Mouse (Mus musculus): Measurements from ENCODE around the gene Foxp3.

Foxp3 gene

GRCm38 (mm10) chrX:7610536-7611258 lies 37.3 kb downstream of the Foxp3 start:
- ATAC-seq (ENCODE audit: insufficient number of reproducible peaks, low FRiP score, low TSS enrichment) = peak; percentile 58; the same call in 1 of the 2 replicates

- ATAC-seq (ENCODE audit: insufficient number of reproducible peaks, low FRiP score, low TSS enrichment) = no peak
Measured at GRCm38 (mm10) chrX:7617889-7618551, 44.6 kb downstream of the Foxp3 start.

DNA sequence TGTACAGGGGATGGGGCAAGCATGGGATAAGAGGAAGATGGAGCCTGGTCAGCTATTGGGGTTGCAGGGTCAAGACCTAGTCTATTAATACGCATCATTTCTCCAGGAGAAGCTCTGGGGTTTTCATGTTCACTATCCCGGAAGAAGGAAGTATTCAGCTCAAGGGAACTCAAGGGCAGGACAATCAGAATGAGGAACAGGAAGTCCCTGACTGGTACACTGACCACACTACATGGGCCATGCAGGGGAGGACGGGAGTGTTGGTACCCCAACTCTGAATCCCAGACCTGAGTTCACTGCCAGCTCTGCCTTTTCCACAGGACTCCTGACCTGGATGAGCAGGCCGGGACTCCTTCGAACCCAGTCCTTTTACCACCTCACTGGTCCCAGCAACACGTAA lies 59.1 kb downstream of the Foxp3 start:
- no peak for ATAC-seq (ENCODE audit: insufficient number of reproducible peaks, low FRiP score, low TSS enrichment)

DNA sequence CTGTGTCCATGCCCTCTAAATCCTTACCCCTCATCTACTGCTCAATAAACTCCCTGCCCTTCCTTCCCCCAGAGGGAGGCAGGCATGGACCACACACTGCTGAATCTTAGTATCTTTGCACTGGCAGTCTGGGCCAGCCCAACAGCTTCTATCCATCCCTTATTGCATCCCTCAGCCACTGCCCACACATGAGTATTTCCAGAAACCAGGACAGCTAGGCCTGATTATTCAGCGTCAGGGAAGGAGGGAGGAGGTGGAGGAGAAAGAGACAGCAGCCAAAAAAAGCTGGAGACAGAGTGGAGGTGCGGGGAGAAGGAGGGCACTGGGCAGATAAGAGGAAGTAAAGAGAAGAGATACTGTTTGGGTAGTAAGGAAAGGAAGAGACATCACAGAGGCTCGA lies 61.7 kb downstream of the Foxp3 start:
- no peak for ATAC-seq (ENCODE audit: insufficient number of reproducible peaks, low FRiP score, low TSS enrichment)

DNA sequence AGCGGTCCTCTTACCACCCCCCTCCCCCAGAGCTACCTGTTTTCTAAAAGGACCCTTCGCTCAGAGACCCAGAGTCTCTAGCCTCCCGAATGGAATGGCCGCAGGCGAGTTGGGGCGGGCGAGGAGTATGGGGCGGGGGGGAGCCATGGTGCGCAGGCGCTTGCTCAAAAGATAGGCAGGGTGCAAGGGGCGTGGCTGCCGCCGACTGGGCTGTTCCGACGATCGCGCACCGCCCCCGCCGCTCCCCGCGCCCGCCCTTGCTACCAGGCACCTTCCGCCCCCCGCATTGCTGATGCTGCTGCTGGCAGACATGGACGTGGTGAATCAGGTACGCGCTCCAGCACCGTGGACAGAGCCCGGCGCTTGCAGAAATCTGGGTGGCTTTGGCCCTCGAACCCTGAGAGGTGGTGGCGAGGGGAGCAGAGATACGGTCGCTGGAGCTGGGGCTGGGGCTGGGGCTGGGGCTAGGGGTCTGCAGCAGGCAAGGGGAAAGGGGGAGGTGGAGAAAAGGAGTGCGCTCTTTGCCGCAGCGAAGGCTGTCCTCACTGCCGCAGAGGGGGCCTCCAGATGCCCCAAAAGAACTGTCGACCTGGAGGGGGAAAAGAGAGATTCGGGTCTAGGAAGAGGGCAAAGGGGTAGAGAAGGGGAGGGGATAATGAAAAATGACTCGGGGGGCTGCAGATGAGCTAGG lies 65.1 kb downstream of the Foxp3 start, which contains the start of gene Syp:
TSS of gene Syp (plus strand) at position 71 of the 691 bp plus-strand sequence.
- ATAC-seq (ENCODE audit: insufficient number of reproducible peaks, low FRiP score, low TSS enrichment) = peak; percentile 66

GRCm38 (mm10) chrX:7639536-7640325 lies 66.3 kb downstream of the Foxp3 start:
- 0 out of 2 replicates have a peak, but pooled peaks have one; percentile 10 for ATAC-seq (ENCODE audit: insufficient number of reproducible peaks, low FRiP score, low TSS enrichment)

GRCm38 (mm10) chrX:7640785-7641184 lies 67.3 kb downstream of the Foxp3 start:
- no peak for ATAC-seq (ENCODE audit: insufficient number of reproducible peaks, low FRiP score, low TSS enrichment)
